Mouse (Mus musculus) midbrain, embryonic 15.5 days (tissue): ENCODE results near the gene Trp53rka. TPM values are rescaled to one million over a fixed set of nuclear protein-coding genes. Genes with fewer than 3 reads are reported as not detected.
"Not testable (repeated sequence)": the region's sequence is repeated elsewhere in the genome, so short reads cannot be mapped to it uniquely, and the experiment has no call there.

Experiments used
- ATAC-seq: fragments of 200-750 bp; cut with Nextera tagmentation; replicated peaks from 2 replicates; pipeline ENCODE4 v1.8.0; 2017; ENCODE audit warnings: moderate TSS enrichment
- H3K27ac ChIP-seq: fragments of 300-500 bp; sonication (generic); 2 replicates; pipeline ENCODE4 v1.5.1; 2015; ENCODE audit warnings: mild to moderate bottlenecking, inconsistent platforms
- H3K27me3 ChIP-seq: fragments of 300-500 bp; sonication (generic); replicated peaks from 2 replicates; pipeline ENCODE4 v1.6.1; 2015; ENCODE audit warnings: inconsistent platforms
- H3K36me3 ChIP-seq: fragments of 300-500 bp; sonication (generic); replicated peaks from 2 replicates; pipeline ENCODE4 v1.6.1; 2015; ENCODE audit warnings: inconsistent platforms
- H3K4me1 ChIP-seq: fragments of 300-500 bp; sonication (generic); 2 replicates; pipeline ENCODE4 v1.6.1; 2015; ENCODE audit warnings: inconsistent platforms
- H3K4me2 ChIP-seq: fragments of 300-500 bp; sonication (generic); 2 replicates; pipeline ENCODE4 v1.6.1; 2015; ENCODE audit warnings: inconsistent platforms, mild to moderate bottlenecking, moderate library complexity
- H3K4me3 ChIP-seq: fragments of 300-500 bp; sonication (generic); 2 replicates; pipeline ENCODE4 v1.5.1; 2015; ENCODE audit warnings: mild to moderate bottlenecking, inconsistent platforms
- H3K9ac ChIP-seq: fragments of 300-500 bp; sonication (generic); 2 replicates; pipeline ENCODE4 v1.6.1; 2015; ENCODE audit warnings: mild to moderate bottlenecking, inconsistent platforms
- H3K9me3 ChIP-seq: fragments of 300-500 bp; sonication (generic); 2 replicates; pipeline ENCODE4 v1.6.1; 2016; ENCODE audit warnings: inconsistent platforms
- WGBS: fragments of 180-500 bp; shearing (Covaris S2); methylation state at CpG from one replicate; pipeline ENCODE4 v1.1.7; 2015; ENCODE audit warnings: mixed read lengths; 5-methylcytosine and 5-hydroxymethylcytosine counted together
- polyA plus RNA-seq: library from polyadenylated mRNA; unstranded; fragments of >200 nt; fragmentation: Nextera tagmentation; extraction: Ambion mirVana; gene quantifications from 2 replicates; pipeline ENCODE4 v1.2.1, GENCODE M21; 2015

The Trp53rka gene
- 50.9 and 51.1 TPM in 2 replicates for polyA plus RNA-seq

DNA sequence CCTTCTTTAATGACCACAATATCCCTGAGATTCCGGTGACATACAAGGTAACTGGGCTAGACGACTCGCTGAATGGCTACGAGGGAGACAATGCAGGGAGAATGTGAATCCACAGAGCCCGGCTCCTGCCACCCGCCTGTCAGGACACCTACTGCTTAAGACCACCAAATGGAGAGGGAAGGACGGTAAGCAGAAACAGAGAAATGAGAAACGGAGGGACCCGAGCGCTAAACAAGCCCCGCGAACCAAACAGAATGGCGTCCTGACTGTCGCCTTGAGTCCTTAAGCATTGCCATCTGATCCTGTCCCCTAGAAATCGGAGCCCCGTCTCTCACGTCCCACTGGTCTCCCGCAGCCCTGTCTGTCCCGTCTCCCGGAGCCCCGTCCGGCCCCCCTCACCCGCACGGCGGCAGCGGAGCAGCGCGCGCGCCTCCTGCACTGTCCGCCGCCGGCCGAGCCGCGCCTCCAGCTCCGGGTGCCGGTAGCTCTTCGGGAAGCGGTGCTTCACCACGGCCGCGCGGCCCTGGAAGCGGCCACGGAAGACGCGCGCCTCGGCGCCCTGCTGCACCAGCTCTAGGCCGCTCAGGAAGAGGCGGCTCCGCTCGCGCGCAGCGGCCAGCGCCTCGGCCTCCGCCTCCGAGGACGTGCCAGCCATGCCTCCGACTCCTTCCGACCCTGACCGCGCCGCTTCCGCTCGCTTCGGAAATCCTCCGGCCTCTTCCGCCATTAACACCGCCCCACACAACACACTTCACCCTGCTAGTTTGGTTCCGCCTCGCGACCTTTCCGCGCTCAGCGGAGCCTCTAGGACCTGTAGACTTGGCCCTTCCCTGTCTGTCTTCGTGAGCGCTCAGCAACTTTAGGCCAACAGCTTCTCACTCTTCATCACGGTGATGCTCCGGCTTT is at the start of gene Trp53rka:
TSS of gene Trp53rka (minus strand) at position 677 of the 906 bp plus-strand sequence.
- Histone ChIP-seq H3K4me2 (peak within 1 kb of the TSS; percentile 68), H3K27ac (peak within 1 kb of the TSS; percentile 88), H3K36me3 (peaks cover 18% of the 10 kb centered on the region; the same call in 1 of the 2 replicates), H3K4me3 (peak within 1 kb of the TSS; percentile 84), H3K4me1 (peaks cover 20% of the 10 kb centered on the region), H3K9me3 (no peaks in the 10 kb centered on the region), H3K9ac (peak within 1 kb of the TSS; percentile 83), H3K27me3 (no peaks in the 10 kb centered on the region)
- peak; percentile 90 for ATAC-seq
- under 1% methylated on average over 76 of the region's 84 CpGs for WGBS

DNA sequence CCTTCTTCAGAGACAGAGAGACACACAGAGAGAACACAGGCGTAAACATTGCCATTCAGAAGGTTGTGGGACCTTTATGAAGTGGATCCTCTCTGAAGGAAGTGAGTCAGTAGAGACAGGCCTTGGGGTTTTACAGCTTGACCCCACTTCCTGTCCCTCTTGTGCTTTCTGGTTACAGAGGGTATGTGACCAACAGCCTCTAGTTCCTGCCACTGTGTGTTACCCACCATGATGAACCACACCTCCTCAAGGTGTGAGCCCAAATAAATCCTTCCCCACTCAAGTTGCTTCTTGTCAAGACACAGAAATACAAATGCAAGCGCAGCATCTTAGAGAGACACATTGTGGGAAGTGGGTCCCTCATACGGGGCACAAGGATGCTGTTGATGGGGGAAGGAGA is 47.9 kb upstream of the Trp53rka start:
- Histone ChIP-seq H3K4me2 (no peak overlapping the region), H3K27me3 (no peaks in the 10 kb centered on the region; the same call in 1 of the 2 replicates), H3K4me3 (no peak overlapping the region), H3K9me3 (no peaks in the 10 kb centered on the region), H3K4me1 (peaks cover 10% of the 10 kb centered on the region), H3K27ac (no peak overlapping the region), H3K36me3 (no peaks in the 10 kb centered on the region), H3K9ac (no peak overlapping the region)
- ATAC-seq = no peak
- 89% methylated on average over 3 of the region's 3 CpGs for WGBS

DNA sequence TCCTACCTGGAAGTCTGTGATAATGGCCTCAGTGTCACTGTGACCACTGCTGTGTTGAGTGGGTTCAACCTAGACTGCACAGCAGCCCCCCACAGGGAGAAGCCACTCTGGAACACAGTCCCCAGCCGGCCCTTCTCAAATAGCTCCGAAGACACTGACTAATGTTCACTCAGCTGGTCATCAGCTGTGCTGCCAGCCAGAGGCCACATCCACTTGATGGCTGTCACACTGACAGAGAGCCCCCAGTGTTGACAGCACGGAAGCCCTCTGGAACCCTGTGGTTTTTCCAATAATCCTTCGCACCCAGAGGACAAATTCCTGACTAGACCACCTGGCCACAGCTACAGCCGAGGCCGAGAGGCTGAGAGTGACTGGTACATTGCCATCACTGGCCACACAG is 40.7 kb upstream of the Trp53rka start:
- H3K36me3 ChIP-seq = no peaks in the 10 kb centered on the region
- H3K27me3 ChIP-seq = no peaks in the 10 kb centered on the region
- H3K9ac ChIP-seq = no peak overlapping the region
- H3K4me1 ChIP-seq = no peaks in the 10 kb centered on the region
- H3K4me3 ChIP-seq = no peak overlapping the region
- H3K4me2 ChIP-seq = no peak overlapping the region
- no peaks in the 10 kb centered on the region for H3K9me3 ChIP-seq
- WGBS = 53% methylated on average over 6 of the region's 6 CpGs
- H3K27ac ChIP-seq = no peak overlapping the region
- ATAC-seq = no peak

DNA sequence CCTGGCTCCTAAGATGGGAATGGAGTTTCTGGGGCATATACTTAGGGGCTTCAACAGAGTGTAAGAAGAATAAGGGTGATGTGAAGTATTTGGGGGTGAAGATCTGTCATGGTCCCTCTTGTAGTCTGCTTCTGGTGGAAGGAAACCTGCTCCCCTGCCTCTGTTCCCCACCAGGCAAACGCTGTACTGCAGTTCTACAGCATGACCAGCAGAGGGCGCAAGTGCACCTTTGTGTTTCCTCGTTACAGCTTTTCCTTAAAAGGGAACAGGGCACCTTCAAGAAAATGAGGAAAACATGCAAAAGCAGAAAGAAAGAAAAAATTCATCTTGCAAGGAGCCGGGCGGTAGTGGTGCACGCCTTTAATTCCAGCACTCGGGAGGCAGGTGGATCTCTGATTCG is 36.0 kb upstream of the Trp53rka start:
- H3K36me3 ChIP-seq = no peaks in the 10 kb centered on the region
- 21% methylated on average over 8 of the region's 8 CpGs for WGBS
- no peak overlapping the region for H3K4me3 ChIP-seq
- no peaks in the 10 kb centered on the region for H3K9me3 ChIP-seq
- H3K4me2 ChIP-seq = no peak overlapping the region
- no peak overlapping the region for H3K9ac ChIP-seq
- 0 out of 2 replicates have a peak, but pooled peaks have one; percentile 42 for ATAC-seq
- no peak overlapping the region for H3K27ac ChIP-seq
- H3K4me1 ChIP-seq = no peaks in the 10 kb centered on the region
- H3K27me3 ChIP-seq = no peaks in the 10 kb centered on the region

DNA sequence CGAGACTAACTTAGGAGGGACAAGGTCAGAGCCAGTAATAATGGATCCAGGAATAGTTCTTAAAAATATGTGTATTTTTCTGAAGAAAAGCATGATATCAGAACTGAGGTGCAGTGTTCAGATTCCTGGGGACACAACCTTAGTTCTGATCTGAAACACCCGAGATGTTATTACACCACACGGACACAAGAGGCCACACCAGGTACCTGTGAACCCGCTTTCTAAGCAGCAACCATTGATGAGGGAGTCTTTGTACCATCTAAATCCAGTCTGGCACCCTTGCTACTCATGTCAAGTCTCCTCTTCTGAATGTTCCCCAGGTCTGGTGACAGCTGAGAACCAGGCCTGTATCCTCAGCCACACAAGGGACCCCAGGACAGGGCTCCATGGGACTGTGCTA is 32.5 kb upstream of the Trp53rka start:
- Histone ChIP-seq H3K4me1 (no peaks in the 10 kb centered on the region), H3K27me3 (no peaks in the 10 kb centered on the region), H3K36me3 (no peaks in the 10 kb centered on the region), H3K4me2 (no peak overlapping the region), H3K9me3 (no peaks in the 10 kb centered on the region), H3K4me3 (no peak overlapping the region), H3K9ac (no peak overlapping the region), H3K27ac (no peak overlapping the region)
- ATAC-seq = no peak
- 53% methylated on average over 4 of the region's 4 CpGs for WGBS

DNA sequence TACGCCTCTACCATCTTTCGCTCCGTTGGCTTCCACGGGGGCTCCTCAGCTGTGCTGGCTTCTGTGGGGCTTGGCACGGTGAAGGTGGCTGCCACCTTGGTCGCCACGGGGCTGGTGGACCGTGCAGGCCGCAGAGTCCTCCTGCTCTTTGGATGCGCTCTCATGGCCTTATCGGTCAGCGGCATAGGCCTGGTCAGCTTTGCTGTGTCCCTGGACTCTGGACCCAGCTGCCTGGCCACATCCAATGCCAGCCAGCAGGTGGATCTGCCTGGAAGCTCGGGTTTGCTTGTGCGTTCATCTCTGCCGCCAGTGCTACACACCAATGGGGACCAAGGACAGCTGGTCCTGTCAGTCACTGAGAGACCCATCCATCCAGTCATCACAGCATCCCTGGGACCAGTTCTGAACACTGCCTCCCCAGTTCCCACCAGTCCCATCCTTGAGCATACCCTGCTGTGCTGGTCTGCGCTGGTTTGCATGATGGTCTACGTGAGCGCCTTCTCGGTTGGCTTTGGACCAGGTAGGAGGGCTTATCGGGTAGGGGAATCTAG is 22.1 kb upstream of the Trp53rka start:
- Histone ChIP-seq H3K4me1 (peaks cover 9% of the 10 kb centered on the region; the same call in 1 of the 2 replicates), H3K9ac (no peak overlapping the region), H3K9me3 (no peaks in the 10 kb centered on the region), H3K4me3 (no peak overlapping the region), H3K27ac (no peak overlapping the region), H3K36me3 (no peaks in the 10 kb centered on the region), H3K27me3 (no peaks in the 10 kb centered on the region), H3K4me2 (no peak overlapping the region)
- no peak for ATAC-seq
- WGBS = 96% methylated on average over 20 of the region's 20 CpGs

DNA sequence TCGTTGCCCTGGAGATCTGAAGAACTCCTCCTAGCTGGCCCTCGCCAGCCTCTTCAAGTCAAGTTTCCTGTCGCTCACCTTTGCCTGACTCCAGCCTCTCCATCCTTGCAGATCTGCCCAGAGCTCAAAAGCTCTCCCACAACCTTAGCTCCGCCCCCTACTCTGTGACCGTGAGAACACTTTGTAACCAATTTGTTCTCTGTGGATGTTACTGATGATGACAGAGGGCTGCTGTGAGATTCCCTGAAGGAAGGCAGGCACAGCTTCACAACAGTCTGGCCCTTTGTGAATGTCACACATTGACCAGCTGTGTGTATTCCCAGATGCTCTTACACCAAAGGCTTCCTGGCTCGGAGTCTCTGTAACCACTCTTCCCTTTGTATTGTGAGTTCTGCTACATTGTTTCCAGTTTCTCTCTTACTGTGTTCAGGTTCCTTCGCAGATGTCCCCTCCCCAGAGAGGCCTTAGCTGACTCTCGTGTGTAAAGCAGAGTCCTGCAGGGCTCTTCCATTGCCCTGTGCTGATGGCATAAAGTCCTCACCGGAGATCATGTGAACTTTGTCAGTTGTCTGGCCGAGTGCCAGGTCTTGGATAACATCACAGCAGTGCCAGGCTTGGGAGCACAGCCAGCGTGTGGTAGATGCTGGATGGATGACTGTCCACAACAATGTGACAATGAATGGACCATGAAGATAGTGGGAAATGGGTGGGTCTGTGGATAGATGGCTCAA is 19.9 kb upstream of the Trp53rka start:
- ATAC-seq = no peak
- Histone ChIP-seq H3K4me2 (no peak overlapping the region), H3K27ac (no peak overlapping the region), H3K27me3 (no peaks in the 10 kb centered on the region), H3K9me3 (no peaks in the 10 kb centered on the region), H3K4me3 (no peak overlapping the region), H3K9ac (no peak overlapping the region), H3K36me3 (no peaks in the 10 kb centered on the region), H3K4me1 (peaks cover 9% of the 10 kb centered on the region; the same call in 1 of the 2 replicates)
- 38% methylated on average over 11 of the region's 11 CpGs for WGBS

DNA sequence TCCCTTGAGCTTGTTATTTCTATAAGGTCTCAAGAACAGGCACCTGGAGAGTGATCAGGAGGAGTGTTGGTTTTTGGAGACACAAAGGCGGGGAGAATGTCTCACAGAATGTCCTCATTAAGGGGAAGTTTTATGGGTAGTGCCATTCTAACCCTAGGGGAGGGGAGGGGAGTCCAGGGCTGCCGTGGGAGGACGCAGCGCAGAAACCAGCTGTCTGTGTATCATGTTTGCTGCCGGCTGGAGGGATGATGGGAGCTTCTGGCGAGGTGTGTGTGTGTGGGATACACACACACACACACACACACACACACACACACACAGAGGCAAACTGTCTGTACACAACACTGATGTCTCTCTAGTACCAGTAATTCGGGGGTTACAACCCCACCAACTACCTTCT is 19.3 kb upstream of the Trp53rka start:
- no peaks in the 10 kb centered on the region for H3K9me3 ChIP-seq
- no peaks in the 10 kb centered on the region for H3K36me3 ChIP-seq
- no peak for ATAC-seq
- 62% methylated on average over 7 of the region's 7 CpGs for WGBS
- no peak overlapping the region for H3K27ac ChIP-seq
- no peak overlapping the region for H3K9ac ChIP-seq
- no peak overlapping the region for H3K4me3 ChIP-seq
- no peaks in the 10 kb centered on the region for H3K27me3 ChIP-seq
- H3K4me1 ChIP-seq = peaks cover 9% of the 10 kb centered on the region; the same call in 1 of the 2 replicates
- H3K4me2 ChIP-seq = no peak overlapping the region

DNA sequence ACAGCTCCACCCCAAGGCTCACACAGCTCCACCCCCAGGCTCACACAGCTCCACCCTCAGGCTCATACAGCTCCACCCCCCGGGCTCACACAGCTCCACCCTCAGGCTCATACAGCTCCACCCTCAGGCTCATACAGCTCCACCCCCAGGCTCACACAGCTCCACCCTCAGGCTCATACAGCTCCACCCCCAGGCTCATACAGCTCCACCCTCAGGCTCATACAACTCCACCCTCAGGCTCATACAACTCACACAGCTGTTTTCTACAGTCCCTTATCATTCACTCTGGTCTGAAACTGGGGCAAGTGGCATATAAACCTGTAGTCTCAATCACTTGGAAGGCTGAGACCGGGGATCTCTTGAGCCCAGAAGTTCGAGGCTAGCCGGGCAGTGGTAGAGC is 18.4 kb upstream of the Trp53rka start:
- H3K4me1 ChIP-seq, H3K9me3 ChIP-seq, H3K27ac ChIP-seq, H3K4me2 ChIP-seq, H3K27me3 ChIP-seq, H3K4me3 ChIP-seq, H3K9ac ChIP-seq, H3K36me3 ChIP-seq, ATAC-seq: not testable (repeated sequence)
- WGBS = 87% methylated on average over 4 of the region's 4 CpGs

DNA sequence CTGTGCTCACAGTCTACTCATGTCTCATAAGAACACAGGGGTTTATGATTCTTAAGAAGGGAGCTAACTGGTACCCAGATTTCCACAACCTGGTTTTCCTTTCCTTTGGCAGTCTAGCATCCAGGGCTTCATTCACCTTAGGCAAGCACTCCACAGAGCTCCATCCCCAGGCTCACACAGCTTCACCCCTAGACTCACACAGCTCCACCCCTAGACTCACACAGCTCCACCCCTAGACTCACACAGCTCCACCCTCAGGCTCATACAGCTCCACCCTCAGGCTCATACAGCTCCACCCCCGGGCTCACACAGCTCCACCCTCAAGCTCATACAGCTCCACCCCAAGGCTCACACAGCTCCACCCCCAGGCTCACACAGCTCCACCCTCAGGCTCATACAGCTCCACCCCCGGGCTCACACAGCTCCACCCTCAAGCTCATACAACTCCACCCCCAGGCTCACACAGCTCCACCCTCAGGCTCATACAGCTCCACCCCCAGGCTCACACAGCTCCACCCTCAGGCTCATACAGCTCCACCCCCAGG is 17.9 kb upstream of the Trp53rka start:
- not testable (repeated sequence) for H3K9ac ChIP-seq, ATAC-seq, H3K27ac ChIP-seq, H3K4me2 ChIP-seq, H3K27me3 ChIP-seq, H3K4me1 ChIP-seq, H3K9me3 ChIP-seq, H3K4me3 ChIP-seq, H3K36me3 ChIP-seq
- WGBS = 83% methylated on average over 2 of the region's 2 CpGs

DNA sequence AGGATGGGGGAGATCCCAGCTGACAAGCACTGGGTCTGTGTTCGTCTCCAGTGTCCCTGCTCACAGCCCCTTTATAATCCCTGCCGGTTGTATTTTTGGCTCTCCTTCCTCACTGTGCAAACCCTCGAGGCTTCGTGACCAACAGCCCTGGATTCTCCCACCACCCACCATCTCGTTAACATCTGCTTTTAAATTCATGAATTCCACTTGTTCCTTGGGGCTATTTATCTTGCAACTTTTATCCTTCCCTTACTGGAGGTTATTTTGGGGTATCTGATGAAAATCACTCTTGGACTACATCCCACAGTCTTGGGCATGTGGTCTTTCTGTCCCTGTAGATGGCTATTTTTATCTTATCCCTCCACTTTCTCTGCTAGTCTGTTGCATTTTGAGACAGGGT is 17.3 kb upstream of the Trp53rka start:
- Histone ChIP-seq H3K27me3 (no peaks in the 10 kb centered on the region), H3K9ac (no peak overlapping the region), H3K4me1 (peaks cover 9% of the 10 kb centered on the region; the same call in 1 of the 2 replicates), H3K4me2 (no peak overlapping the region), H3K4me3 (no peak overlapping the region), H3K27ac (no peak overlapping the region), H3K36me3 (no peaks in the 10 kb centered on the region), H3K9me3 (no peaks in the 10 kb centered on the region)
- WGBS = 39% methylated on average over 5 of the region's 5 CpGs
- no peak for ATAC-seq

DNA sequence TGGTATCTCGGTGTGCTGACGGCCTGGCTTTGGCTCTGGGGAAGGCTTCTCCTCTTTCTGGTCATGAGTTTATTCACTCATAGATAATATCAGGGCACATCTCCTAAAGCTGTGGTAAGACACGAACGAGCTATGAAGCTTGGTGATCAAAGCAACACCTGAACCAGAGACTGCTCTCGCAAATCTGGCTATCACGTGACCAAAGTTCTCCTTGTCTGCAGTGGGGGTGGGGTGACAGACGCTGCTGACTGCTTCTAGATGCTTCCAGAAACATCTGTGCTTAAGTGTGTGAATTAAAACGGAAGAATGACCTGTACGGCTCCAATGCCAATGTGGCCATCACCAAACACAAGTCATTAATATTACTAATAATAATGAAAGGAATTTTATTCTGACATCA is 16.6 kb upstream of the Trp53rka start:
- H3K27me3 ChIP-seq = no peaks in the 10 kb centered on the region
- 83% methylated on average over 9 of the region's 9 CpGs for WGBS
- ATAC-seq = no peak

More for the DNA sequence above, 16.6 kb upstream of the Trp53rka start:
- no peak overlapping the region for H3K4me3 ChIP-seq
- no peaks in the 10 kb centered on the region for H3K9me3 ChIP-seq
- no peak overlapping the region for H3K9ac ChIP-seq
- peaks cover 9% of the 10 kb centered on the region; the same call in 1 of the 2 replicates for H3K4me1 ChIP-seq
- no peak overlapping the region for H3K4me2 ChIP-seq
- H3K36me3 ChIP-seq = no peaks in the 10 kb centered on the region
- no peak overlapping the region for H3K27ac ChIP-seq
